Comparison of ENCODE assay signal across 26 mouse cellular contexts in the genomic region with DNA sequence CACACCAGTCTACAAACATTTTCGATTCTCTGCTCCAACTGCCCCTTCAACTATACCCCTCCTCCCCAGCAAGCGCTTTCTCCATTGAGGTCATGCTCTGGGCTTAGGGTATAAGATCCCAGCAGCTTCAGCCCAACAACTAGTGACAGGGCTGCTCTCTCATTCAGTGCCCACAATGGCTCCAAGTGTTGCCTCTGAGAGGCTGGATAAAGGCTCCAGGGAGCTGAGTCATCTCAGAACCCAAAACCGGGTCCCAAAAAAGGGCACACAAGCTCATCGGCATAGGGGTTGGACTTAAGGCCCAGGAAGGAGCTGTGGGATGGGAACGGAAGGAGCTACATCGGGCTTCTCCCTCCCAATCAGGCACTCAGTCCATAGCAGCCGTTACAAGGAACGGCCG. TPM values are rescaled to one million over a fixed set of nuclear protein-coding genes. Genes with fewer than 3 reads are reported as not detected.
A peak's percentile ranks its signal among the peaks of the same experiment; 100 is the strongest.
DNase-seq lines count a peak whose midpoint lies in the region.
"Had no signal": no experiment of that assay in that cellular context is flagged by ENCODE, and none has a peak within 500 bp of the region (broad histone marks: within the 10 kb centered on the region; RNA-seq: fewer than 3 reads in every experiment).

No protein-coding gene starts in this region.

- no peaks in the 10 kb centered on the region for H3K9me3 ChIP-seq in heart, embryonic 10.5 days
- H3K9me3 ChIP-seq: embryonic facial prominence, embryonic 10.5 days; embryonic facial prominence, embryonic 12.5 days; forebrain, embryonic 13.5 days; forebrain, embryonic 15.5 days had no signal

- WGBS in heart, embryonic 10.5 days, result 94% methylated on average over 9 of the region's 9 CpGs

- no peak overlapping the region for H3K4me3 ChIP-seq in heart, embryonic 10.5 days
- H3K4me3 ChIP-seq: embryonic facial prominence, embryonic 10.5 days; embryonic facial prominence, embryonic 12.5 days; forebrain, embryonic 13.5 days; forebrain, embryonic 15.5 days had no signal

- H3K36me3 ChIP-seq in heart, embryonic 10.5 days, result peaks cover 21% of the 10 kb centered on the region
- H3K36me3 ChIP-seq: embryonic facial prominence, embryonic 10.5 days; embryonic facial prominence, embryonic 12.5 days; forebrain, embryonic 15.5 days had no signal

- H3K27ac ChIP-seq in heart, embryonic 10.5 days, result no peak overlapping the region
- H3K27ac ChIP-seq: embryonic facial prominence, embryonic 10.5 days; embryonic facial prominence, embryonic 12.5 days; forebrain, embryonic 13.5 days; forebrain, embryonic 15.5 days had no signal

- DNase-seq in heart, embryonic 10.5 days (ENCODE audit: low spot score), result peak; percentile 66
- no peak for DNase-seq in heart, adult 18-20 months
- DNase-seq in retina, embryonic 14.5 days (ENCODE audit: low spot score), result peak; percentile 28
- DNase-seq in layer of hippocampus, postnatal 36 days, result no peak
- no peak for DNase-seq in spleen, postnatal 10 days (ENCODE audit: low spot score in 2 of 2)
- DNase-seq: adrenal gland, adult 8-10 months; adrenal gland, postnatal 14 days; adrenal gland, postnatal 36 days; cerebellum, adult 11-12 months; cerebellum, adult 2 months; cerebellum, adult 9-10 months; cerebellum, postnatal 10 days; cerebellum, postnatal 25 days; forebrain, postnatal 0 days had no signal

- no peaks in the 10 kb centered on the region for H3K27me3 ChIP-seq in heart, embryonic 10.5 days (ENCODE audit: insufficient read depth, poor library complexity, severe bottlenecking)
- H3K27me3 ChIP-seq: embryonic facial prominence, embryonic 12.5 days; forebrain, embryonic 13.5 days; forebrain, embryonic 15.5 days; Patski had no signal

- H3K4me1 ChIP-seq in heart, embryonic 10.5 days, result peaks cover 9% of the 10 kb centered on the region
- H3K4me1 ChIP-seq: embryonic facial prominence, embryonic 12.5 days; forebrain, embryonic 13.5 days; forebrain, embryonic 15.5 days had no signal

RNA-seq across cellular contexts. Expression of a gene that starts 4.4 kb away (rescaled TPM):
- polyA plus RNA-seq in heart, embryonic 10.5 days (2016; fragmentation: Nextera tagmentation; extraction: Ambion mirVana), result 8.1 and 9.0 TPM in 2 replicates
- 10 to 100 TPM in 1 of 2 experiments, 1 to 10 TPM in 1; 8.2 to 10.7 TPM for total RNA-seq in heart, adult 18-20 months (2021)
- 1 to 10 TPM; 3.7 to 5.0 TPM for total RNA-seq in layer of hippocampus, postnatal 36 days (2021)
- polyA plus RNA-seq: activated CD4-positive, CD25-positive, alpha-beta regulatory T cell, adult 4 months had no signal

RNA-seq across cellular contexts. Expression of a gene that starts 6.9 kb away (rescaled TPM):
- polyA plus RNA-seq in heart, embryonic 10.5 days (2016; fragmentation: Nextera tagmentation; extraction: Ambion mirVana), result 2.0 and 3.6 TPM in 2 replicates
- not detected for total RNA-seq in heart, adult 18-20 months (2021)
- not detected for total RNA-seq in layer of hippocampus, postnatal 36 days (2021)
- total RNA-seq: adrenal gland, adult 18-20 months; adrenal gland, adult 8-10 months; adrenal gland, postnatal 14 days; adrenal gland, postnatal 36 days; ES-E14; forebrain, postnatal 0 days; MEL had no signal
- polyA plus RNA-seq: activated CD4-positive, CD25-positive, alpha-beta regulatory T cell, adult 4 months; C2C12; cerebellum, adult 2 months; cortical plate, adult 2 months; forebrain, postnatal 0 days had no signal

RNA-seq across cellular contexts. Expression of a gene that starts 24.6 kb away (rescaled TPM):
- polyA plus RNA-seq in heart, embryonic 10.5 days (2016; fragmentation: Nextera tagmentation; extraction: Ambion mirVana), result 0.10 TPM in 1 of 2 replicates, not detected in the other
- total RNA-seq in heart, adult 18-20 months (2021), result under 1 TPM in 1 of 2 experiments, not detected in 1; 0.15 TPM
- total RNA-seq in layer of hippocampus, postnatal 36 days (2021), result not detected
- total RNA-seq: adrenal gland, postnatal 14 days; forebrain, postnatal 0 days; MEL had no signal
- polyA plus RNA-seq: cortical plate, adult 2 months; embryonic facial prominence, embryonic 10.5 days; forebrain, embryonic 11.5 days; forebrain, embryonic 13.5 days; forebrain, postnatal 0 days had no signal

Comparison
In these comparisons a context has a peak if more than half of its experiments do, and no peak if none do; other contexts are left out.
1. DNase-seq: peak in heart, embryonic 10.5 days (single experiment) and retina, embryonic 14.5 days (single experiment); none in heart, adult 18-20 months (0 of 2), layer of hippocampus, postnatal 36 days (0 of 2) and spleen, postnatal 10 days (0 of 2).